Mouse (Mus musculus): ENCODE measurements at regions not wholly inside any gene's neighbourhood (a gene's known extent, or its start where the extent isn't known, plus 50 kb on each side); places are given as distances from the start of the nearest gene placed in this dataset.

DNA sequence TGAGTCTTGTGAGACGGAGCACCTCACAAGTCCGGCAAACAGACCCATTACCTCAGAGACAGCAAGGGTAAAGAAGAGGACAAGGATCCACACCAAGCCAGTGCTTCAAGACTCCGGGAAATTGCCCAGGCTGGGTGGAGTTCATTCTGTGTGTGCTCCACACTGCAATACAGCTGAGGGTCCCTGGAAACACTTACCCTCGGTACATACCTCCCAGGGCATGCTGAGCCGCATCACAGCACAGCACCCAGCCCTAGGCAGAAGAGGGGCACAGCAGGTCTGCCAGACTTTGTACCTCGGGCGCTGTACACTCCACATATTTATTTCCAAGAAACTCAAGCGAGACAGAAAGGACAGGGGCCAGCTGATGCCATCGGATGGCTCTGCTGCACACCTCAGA is 54.5 kb upstream of the Cmc1 start:
- no peak for ATAC-seq (replicated peaks; ENCODE audit: poor library complexity, severe bottlenecking)

DNA sequence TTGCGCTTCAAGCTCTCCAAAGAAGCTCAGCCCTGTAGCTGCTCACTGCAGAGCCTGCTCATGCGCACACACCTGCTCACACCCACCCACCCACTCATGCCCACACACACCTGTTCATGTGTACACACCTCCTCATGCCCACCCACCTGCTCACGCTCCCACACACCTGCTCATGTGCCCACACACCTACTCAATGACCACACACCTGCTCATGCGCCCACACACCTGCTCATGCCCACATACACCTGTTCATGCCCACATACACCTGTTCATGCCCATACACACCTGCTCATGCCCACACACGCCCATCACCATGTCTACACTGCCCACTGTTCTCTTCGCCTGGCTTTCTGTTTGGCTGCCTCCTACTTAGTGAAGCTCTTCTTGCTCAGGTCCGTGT is 56.5 kb upstream of the Cmc1 start:
- no peak for ATAC-seq (replicated peaks; ENCODE audit: poor library complexity, severe bottlenecking)

DNA sequence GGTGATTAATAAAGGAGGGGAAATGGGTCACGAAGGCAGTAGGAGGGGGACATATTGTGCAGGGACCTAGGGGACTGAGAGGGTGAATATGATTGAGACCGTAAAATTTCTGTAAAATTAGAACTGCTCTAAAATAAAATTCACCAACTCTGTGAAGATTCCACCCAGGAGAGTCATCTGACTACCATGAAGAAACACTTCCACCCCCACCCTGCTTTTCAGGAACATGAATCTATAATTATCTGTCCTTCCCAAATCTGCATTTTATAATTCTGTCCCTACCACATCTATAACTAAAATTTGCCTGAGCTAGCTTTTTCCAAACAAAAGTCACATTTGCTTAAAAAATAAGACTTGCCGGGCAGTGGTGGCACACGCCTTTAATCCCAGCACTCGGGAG is 69.7 kb upstream of the Cmc1 start:
- no peak for ATAC-seq (replicated peaks; ENCODE audit: poor library complexity, severe bottlenecking)

DNA sequence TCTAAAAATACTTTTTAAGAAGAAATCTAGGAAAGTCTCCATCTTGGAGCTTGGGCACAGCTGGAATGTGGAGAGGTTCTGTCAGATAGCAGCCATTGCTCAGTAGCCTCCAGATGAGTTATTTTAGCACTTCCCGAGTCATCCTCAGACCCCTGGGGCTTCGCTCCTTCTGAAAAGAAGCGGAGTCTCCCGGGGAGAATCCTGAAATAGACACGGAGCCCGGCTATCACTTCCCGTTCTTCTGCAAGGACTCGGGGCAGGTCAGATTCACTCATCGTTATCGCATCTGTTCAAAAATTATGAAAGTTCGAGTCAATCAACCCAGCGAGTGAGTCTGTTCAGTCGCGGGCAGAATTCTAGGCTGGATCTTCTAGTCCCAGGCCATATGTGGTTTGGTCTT is 71.2 kb upstream of the Cmc1 start:
- ATAC-seq (replicated peaks; ENCODE audit: poor library complexity, severe bottlenecking), result no peak

GRCm38 (mm10) chr9:118227401-118228061 is 77.6 kb upstream of the Cmc1 start:
- ATAC-seq (replicated peaks; ENCODE audit: poor library complexity, severe bottlenecking), result no peak

DNA sequence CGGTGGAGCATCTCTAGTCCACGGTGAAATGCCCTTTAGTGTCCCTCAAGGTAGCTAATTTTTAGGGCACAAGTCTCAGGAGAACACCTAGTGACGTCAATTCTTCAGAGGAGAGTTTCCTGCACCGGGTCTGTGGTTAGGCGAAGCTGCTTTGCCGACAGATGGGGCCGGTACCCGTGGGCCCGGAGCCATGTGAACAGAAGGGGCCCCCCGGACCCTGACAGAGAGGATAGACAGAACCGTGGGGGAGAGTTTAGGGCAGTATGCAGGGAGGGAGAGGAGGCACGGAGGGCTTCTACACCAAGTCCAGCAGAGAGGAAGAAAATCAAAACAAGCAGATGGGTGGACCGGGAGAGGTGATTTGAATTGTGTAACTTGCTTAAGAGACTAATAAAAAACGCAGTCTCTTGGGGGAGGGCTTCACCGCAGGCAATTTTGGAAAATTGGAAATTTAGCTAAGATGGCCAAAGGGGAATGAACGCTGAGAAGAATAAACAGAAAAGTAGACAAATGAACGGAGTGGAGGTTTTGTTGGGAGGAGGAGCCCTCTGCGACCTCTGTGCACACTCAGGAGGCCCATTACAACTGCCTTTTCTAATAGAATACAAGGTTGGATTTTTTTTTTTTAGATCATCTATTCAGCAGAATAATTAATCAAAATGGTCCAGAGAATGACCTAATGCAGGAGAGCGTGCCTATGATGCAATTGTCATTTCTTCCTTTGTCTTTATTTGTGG is 78.9 kb upstream of the Cmc1 start:
- ATAC-seq (replicated peaks; ENCODE audit: poor library complexity, severe bottlenecking), result no peak

GRCm38 (mm10) chr9:118240711-118241110 is 90.7 kb upstream of the Cmc1 start:
- ATAC-seq (replicated peaks; ENCODE audit: poor library complexity, severe bottlenecking), result no peak

GRCm38 (mm10) chr9:118246820-118247628 is 97.0 kb upstream of the Cmc1 start:
- ATAC-seq (replicated peaks; ENCODE audit: poor library complexity, severe bottlenecking), result no peak

DNA sequence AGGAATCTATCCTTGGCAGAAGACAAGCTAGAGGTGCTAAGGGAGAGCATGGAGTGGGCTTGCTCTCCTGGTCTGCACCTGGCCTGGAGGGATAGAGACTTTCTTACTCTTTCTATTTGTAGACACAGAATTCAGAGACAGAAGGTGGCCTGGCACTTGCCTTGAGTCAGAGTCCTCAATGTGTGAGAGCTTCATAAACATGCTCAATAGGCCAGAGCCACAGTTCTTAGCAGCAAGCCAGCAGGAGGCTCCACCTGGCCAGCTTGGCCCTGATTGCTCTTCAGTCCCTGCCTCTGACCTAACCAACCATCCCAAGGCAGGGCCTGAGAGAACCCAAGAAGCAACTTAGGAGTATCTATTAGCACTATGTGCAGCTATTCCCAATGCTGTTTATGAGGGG is 103.9 kb upstream of the Cmc1 start:
- ATAC-seq (replicated peaks; ENCODE audit: poor library complexity, severe bottlenecking), result no peak

- ATAC-seq (replicated peaks; ENCODE audit: poor library complexity, severe bottlenecking), result no peak
These were observed 105.3 kb upstream of the Cmc1 start for GRCm38 (mm10) chr9:118255200-118255733.

DNA sequence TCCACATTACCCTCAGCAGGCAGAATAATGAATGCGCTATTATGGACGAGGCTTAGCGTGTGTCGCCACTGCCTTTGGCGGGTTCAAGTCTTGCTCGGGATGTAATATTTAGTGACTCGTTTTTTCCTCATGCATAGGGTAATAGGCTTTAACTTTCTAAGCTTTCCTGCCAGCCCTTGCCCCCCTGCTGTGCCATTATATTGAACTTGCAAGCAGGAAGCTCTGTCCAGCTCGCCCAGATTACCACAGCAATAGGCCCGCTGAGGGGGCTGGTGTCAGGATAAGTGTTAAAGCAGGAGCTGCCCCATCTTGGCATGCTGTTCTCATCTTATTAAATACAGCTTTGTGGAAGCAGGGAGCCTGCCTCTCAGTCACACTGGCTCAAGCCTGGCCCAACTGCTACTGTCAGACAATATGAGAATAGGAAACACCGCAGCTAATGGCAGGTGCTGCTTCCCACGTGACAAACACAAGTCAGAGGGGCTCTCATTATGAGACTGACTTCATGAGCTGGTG is 105.8 kb upstream of the Cmc1 start:
- no peak for ATAC-seq (replicated peaks; ENCODE audit: poor library complexity, severe bottlenecking)

DNA sequence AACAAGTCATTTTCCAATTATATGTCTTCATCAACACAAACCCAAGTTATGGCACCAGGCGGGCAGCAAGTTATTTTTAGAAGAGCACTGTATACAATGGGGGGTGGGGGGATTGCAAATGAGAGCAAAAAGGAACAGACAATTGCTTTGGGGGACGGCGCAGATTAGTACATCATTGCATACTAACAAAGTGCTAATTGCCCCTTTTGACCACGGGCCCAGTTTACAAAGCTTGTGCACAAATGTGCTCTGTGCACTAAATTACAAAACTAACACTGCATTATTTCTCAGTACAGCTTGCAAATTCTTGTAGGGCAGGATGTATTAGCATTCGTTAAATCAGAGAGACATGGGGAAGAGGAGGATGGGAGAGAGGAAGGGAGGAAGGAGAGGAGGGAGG is 116.3 kb upstream of the Cmc1 start:
- no peak for ATAC-seq (replicated peaks; ENCODE audit: poor library complexity, severe bottlenecking)

DNA sequence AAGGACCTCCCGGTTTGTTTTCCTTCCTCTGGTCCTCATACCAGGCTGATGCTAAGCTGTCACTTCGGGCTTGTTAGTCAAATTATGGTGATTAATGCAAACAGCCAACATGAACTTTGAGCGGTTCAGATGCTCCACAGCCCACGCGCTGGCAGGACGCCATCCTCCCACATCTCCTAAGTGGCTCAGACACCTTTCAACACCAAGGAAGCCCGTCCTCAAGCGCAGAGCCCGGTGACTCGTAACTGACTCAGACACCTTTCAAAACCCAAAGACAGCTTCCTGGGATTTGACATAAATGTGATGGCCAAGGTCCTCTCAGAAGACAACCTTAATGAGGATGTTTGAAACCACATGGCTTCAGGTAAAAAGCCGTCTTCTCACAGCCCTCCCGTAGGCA is 121.7 kb upstream of the Cmc1 start:
- ATAC-seq (replicated peaks; ENCODE audit: poor library complexity, severe bottlenecking), result no peak

GRCm38 (mm10) chr9:118272713-118273407 is 122.9 kb upstream of the Cmc1 start:
- no peak for ATAC-seq (replicated peaks; ENCODE audit: poor library complexity, severe bottlenecking)

DNA sequence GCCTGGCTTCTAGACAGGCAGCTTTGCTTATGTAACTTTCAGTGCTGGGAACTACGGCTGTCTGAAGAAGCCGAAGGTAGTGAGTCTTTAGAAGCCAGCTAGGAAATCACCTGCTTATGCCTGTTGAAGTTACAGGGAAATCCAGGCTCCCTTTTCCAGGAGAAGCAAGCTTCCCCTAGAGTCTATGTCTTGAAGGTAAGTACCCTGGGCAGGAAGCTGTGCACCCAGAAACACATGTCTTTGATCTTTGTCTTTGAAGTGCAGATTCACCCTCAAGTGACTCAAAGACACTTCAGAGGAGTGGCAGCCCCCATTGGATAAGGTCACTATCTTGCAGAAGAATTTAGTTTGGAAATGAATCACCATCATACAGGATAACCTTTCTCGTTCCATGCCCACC is 135.5 kb upstream of the Cmc1 start:
- no peak for ATAC-seq (replicated peaks; ENCODE audit: poor library complexity, severe bottlenecking)

- ATAC-seq (replicated peaks; ENCODE audit: poor library complexity, severe bottlenecking), result no peak
These were observed 137.6 kb upstream of the Cmc1 start for GRCm38 (mm10) chr9:118287606-118288005.

GRCm38 (mm10) chr9:118292836-118293235 is 142.9 kb upstream of the Cmc1 start:
- no peak for ATAC-seq (replicated peaks; ENCODE audit: poor library complexity, severe bottlenecking)

- ATAC-seq (replicated peaks; ENCODE audit: poor library complexity, severe bottlenecking), result no peak
These were observed 144.0 kb upstream of the Cmc1 start for GRCm38 (mm10) chr9:118294011-118294410.

GRCm38 (mm10) chr9:118302785-118303384 is 152.9 kb upstream of the Cmc1 start:
- no peak for ATAC-seq (replicated peaks; ENCODE audit: poor library complexity, severe bottlenecking)
